8 mouse cellular contexts compared by ENCODE assay signal in the genomic region with DNA sequence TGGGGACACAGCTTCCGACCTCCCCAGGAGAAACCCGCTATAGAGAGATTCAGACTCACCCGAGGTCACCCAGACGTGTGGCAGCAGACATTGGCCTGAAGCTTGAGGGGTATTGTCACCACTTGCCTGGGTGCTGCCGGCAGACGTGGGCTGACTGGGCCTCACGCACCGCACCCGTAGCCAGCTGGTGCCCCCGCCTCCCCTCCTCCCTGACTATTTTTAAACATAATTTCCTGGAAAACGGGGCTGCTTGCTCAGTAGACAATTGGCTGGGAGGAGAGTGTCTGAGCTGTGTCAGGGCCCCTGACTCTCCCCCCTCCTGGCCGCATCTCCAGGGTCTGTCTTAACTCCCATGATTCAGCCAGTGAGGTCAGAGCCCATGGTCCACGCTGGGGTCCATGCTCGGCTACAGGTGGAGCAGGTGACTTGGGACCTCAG. TPM values are rescaled to one million over a fixed set of nuclear protein-coding genes. Genes with fewer than 3 reads are reported as not detected.
A peak's percentile ranks its signal among the peaks of the same experiment; 100 is the strongest.
DNase-seq lines count a peak whose midpoint lies in the region; ATAC-seq lines count a peak whose summit lies in the region.

No protein-coding gene starts in this region.

- 0 out of 2 replicates have a peak overlapping the region, but pooled peaks have one; percentile 2 for H3K9ac ChIP-seq in limb, embryonic 12.5 days (replicated peaks)
- no peak overlapping the region for H3K9ac ChIP-seq in stomach, embryonic 15.5 days

- peaks cover 26% of the 10 kb centered on the region; the same call in 1 of the 2 replicates for H3K4me1 ChIP-seq in limb, embryonic 12.5 days (replicated peaks)
- peaks cover 35% of the 10 kb centered on the region for H3K4me1 ChIP-seq in stomach, embryonic 15.5 days

- peak; percentile 63 for DNase-seq in layer of hippocampus, adult 11-12 months (ENCODE audit: low spot score)
- DNase-seq in layer of hippocampus, postnatal 25 days (ENCODE audit: extremely low spot score in 1 of 2, low spot score in 1 of 2) = no peak
- DNase-seq in c-Kit-positive CD71-positive TER-119-positive erythroid progenitor cells, embryonic 14.5 days (ENCODE audit: low spot score) = peak; percentile 46
- peak; percentile 68 to 86 for DNase-seq in frontal cortex, adult 2 months (ENCODE audit: extremely low spot score in 1 of 2, low spot score in 1 of 2)
- DNase-seq in spleen, postnatal 14 days (ENCODE audit: low spot score in 2 of 2) = no peak
- no peak for DNase-seq in gastrocnemius, postnatal 10 days

- 76% methylated on average over 14 of the region's 14 CpGs for WGBS in limb, embryonic 12.5 days
- WGBS in stomach, embryonic 15.5 days = 31% methylated on average over 14 of the region's 14 CpGs

- H3K4me3 ChIP-seq in limb, embryonic 12.5 days (replicated peaks) = no peak overlapping the region
- H3K4me3 ChIP-seq in stomach, embryonic 15.5 days (replicated peaks) = no peak overlapping the region

- H3K9me3 ChIP-seq in limb, embryonic 12.5 days = no peaks in the 10 kb centered on the region
- H3K9me3 ChIP-seq in stomach, embryonic 15.5 days = no peaks in the 10 kb centered on the region

- H3K4me2 ChIP-seq in limb, embryonic 12.5 days = no peak overlapping the region
- H3K4me2 ChIP-seq in stomach, embryonic 15.5 days = peak overlapping the region; percentile 17

- H3K27me3 ChIP-seq in limb, embryonic 12.5 days = no peaks in the 10 kb centered on the region
- no peaks in the 10 kb centered on the region for H3K27me3 ChIP-seq in stomach, embryonic 15.5 days (replicated peaks)

- ATAC-seq in limb, embryonic 12.5 days (ENCODE audit: insufficient number of reproducible peaks, insufficient read depth, low FRiP score, low TSS enrichment, low read depth) = no peak
- no peak; the same call in 1 of the 2 replicates for ATAC-seq in stomach, embryonic 15.5 days (ENCODE audit: insufficient read depth, low FRiP score, low read depth)

- H3K27ac ChIP-seq in limb, embryonic 12.5 days = peak overlapping the region; percentile 45; the same call in 1 of the 2 replicates
- peak overlapping the region; percentile 52 for H3K27ac ChIP-seq in stomach, embryonic 15.5 days

- H3K36me3 ChIP-seq in limb, embryonic 12.5 days = peaks cover 36% of the 10 kb centered on the region
- H3K36me3 ChIP-seq in stomach, embryonic 15.5 days = peaks cover 22% of the 10 kb centered on the region

RNA-seq across cellular contexts. Expression of a gene that starts 10.0 kb away (rescaled TPM):
- 100 to 1,000 TPM; 306 to 318 TPM for total RNA-seq in layer of hippocampus, postnatal 25 days (2021)
- polyA plus RNA-seq in frontal cortex, adult 2 months (2012; rRNA removed) = 326 and 360 TPM in 2 replicates
- polyA plus RNA-seq in limb, embryonic 12.5 days (2016; fragmentation: Nextera tagmentation; extraction: Ambion mirVana) = 63.9 and 68.5 TPM in 2 replicates
- 43.1 and 47.6 TPM in 2 replicates for polyA plus RNA-seq in stomach, embryonic 15.5 days (2015; fragmentation: Nextera tagmentation; extraction: Ambion mirVana)
- total RNA-seq in gastrocnemius, postnatal 10 days (2021) = 10 to 100 TPM; 24.0 to 30.8 TPM

RNA-seq across cellular contexts. Expression of a gene that starts 11.4 kb away (rescaled TPM):
- total RNA-seq in layer of hippocampus, postnatal 25 days (2021) = 1 to 10 TPM in 1 of 2 experiments, under 1 TPM in 1; 0.86 to 1.2 TPM
- 0.34 and 0.46 TPM in 2 replicates for polyA plus RNA-seq in frontal cortex, adult 2 months (2012; rRNA removed)
- polyA plus RNA-seq in limb, embryonic 12.5 days (2016; fragmentation: Nextera tagmentation; extraction: Ambion mirVana) = 3.2 and 3.6 TPM in 2 replicates
- polyA plus RNA-seq in stomach, embryonic 15.5 days (2015; fragmentation: Nextera tagmentation; extraction: Ambion mirVana) = 32.6 and 38.7 TPM in 2 replicates
- total RNA-seq in gastrocnemius, postnatal 10 days (2021) = under 1 TPM; 0.14 to 0.36 TPM

RNA-seq across cellular contexts. Expression of a gene that starts 18.1 kb away (rescaled TPM):
- total RNA-seq in layer of hippocampus, postnatal 25 days (2021) = 10 to 100 TPM; 28.1 to 30.0 TPM
- polyA plus RNA-seq in frontal cortex, adult 2 months (2012; rRNA removed) = 31.5 and 31.9 TPM in 2 replicates
- polyA plus RNA-seq in limb, embryonic 12.5 days (2016; fragmentation: Nextera tagmentation; extraction: Ambion mirVana) = 57.7 and 58.7 TPM in 2 replicates
- 40.5 and 40.9 TPM in 2 replicates for polyA plus RNA-seq in stomach, embryonic 15.5 days (2015; fragmentation: Nextera tagmentation; extraction: Ambion mirVana)
- 10 to 100 TPM; 11.0 to 14.5 TPM for total RNA-seq in gastrocnemius, postnatal 10 days (2021)

RNA-seq across cellular contexts. Expression of a gene that starts 25.7 kb away (rescaled TPM):
- 1 to 10 TPM; 1.1 to 1.5 TPM for total RNA-seq in layer of hippocampus, postnatal 25 days (2021)
- polyA plus RNA-seq in frontal cortex, adult 2 months (2012; rRNA removed) = 2.3 and 3.3 TPM in 2 replicates
- polyA plus RNA-seq in limb, embryonic 12.5 days (2016; fragmentation: Nextera tagmentation; extraction: Ambion mirVana) = 2.2 and 2.6 TPM in 2 replicates
- polyA plus RNA-seq in stomach, embryonic 15.5 days (2015; fragmentation: Nextera tagmentation; extraction: Ambion mirVana) = 23.5 and 25.3 TPM in 2 replicates
- total RNA-seq in gastrocnemius, postnatal 10 days (2021) = 1 to 10 TPM; 2.3 to 3.8 TPM

RNA-seq across cellular contexts. Expression of a gene that starts 36.0 kb away (rescaled TPM):
- total RNA-seq in layer of hippocampus, postnatal 25 days (2021) = 10 to 100 TPM; 35.4 to 39.5 TPM
- polyA plus RNA-seq in frontal cortex, adult 2 months (2012; rRNA removed) = 46.9 and 49.1 TPM in 2 replicates
- polyA plus RNA-seq in limb, embryonic 12.5 days (2016; fragmentation: Nextera tagmentation; extraction: Ambion mirVana) = 48.8 and 53.1 TPM in 2 replicates
- 54.4 and 58.1 TPM in 2 replicates for polyA plus RNA-seq in stomach, embryonic 15.5 days (2015; fragmentation: Nextera tagmentation; extraction: Ambion mirVana)
- total RNA-seq in gastrocnemius, postnatal 10 days (2021) = 10 to 100 TPM; 61.6 to 63.5 TPM

Comparison
In these comparisons a context has a peak if more than half of its experiments do, and no peak if none do; other contexts are left out.
1. DNase-seq: peak in layer of hippocampus, adult 11-12 months (single experiment), c-Kit-positive CD71-positive TER-119-positive erythroid progenitor cells, embryonic 14.5 days (single experiment) and frontal cortex, adult 2 months (2 of 2); none in layer of hippocampus, postnatal 25 days (0 of 2), spleen, postnatal 14 days (0 of 2) and gastrocnemius, postnatal 10 days (single experiment).